Mouse (Mus musculus): ENCODE measurements at regions not wholly inside any gene's neighbourhood (a gene's known extent, or its start where the extent isn't known, plus 50 kb on each side); places are given as distances from the start of the nearest gene placed in this dataset.

- H3K27ac ChIP-seq (replicated peaks; ENCODE audit: low read depth, low read length) = no peak overlapping the region
- no peak overlapping the region for H3K9ac ChIP-seq (ENCODE audit: low read length)
- no peaks in the 10 kb centered on the region for H3K4me1 ChIP-seq (ENCODE audit: control insufficient read depth, insufficient read depth, low read length)
- ATAC-seq (ENCODE audit: insufficient number of reproducible peaks, low FRiP score, low TSS enrichment, low read depth) = no peak
- H3K27me3 ChIP-seq (ENCODE audit: control insufficient read depth, insufficient read depth, low read length) = no peaks in the 10 kb centered on the region
- no peak overlapping the region for H3K4me3 ChIP-seq (ENCODE audit: low read depth, low read length)
- 50% methylated on average over 2 of the region's 2 CpGs for WGBS
- no peaks in the 10 kb centered on the region for H3K9me3 ChIP-seq (ENCODE audit: control insufficient read depth, low read length)
- DNase-seq (ENCODE audit: low spot score) = no peak
- no peaks in the 10 kb centered on the region for H3K36me3 ChIP-seq (ENCODE audit: control insufficient read depth, insufficient read depth, low read length)
- no peak overlapping the region for H3K4me2 ChIP-seq (ENCODE audit: low read depth, severe bottlenecking)
These were observed 134.4 kb downstream of the Tmem161b start for GRCm38 (mm10) chr13:84356455-84356854.

- Histone ChIP-seq H3K9me3 (ENCODE audit: control insufficient read depth, low read length) (no peaks in the 10 kb centered on the region), H3K27ac (replicated peaks; ENCODE audit: low read depth, low read length) (no peak overlapping the region), H3K4me2 (ENCODE audit: low read depth, severe bottlenecking) (no peak overlapping the region), H3K4me1 (ENCODE audit: control insufficient read depth, insufficient read depth, low read length) (no peaks in the 10 kb centered on the region), H3K9ac (ENCODE audit: low read length) (no peak overlapping the region), H3K36me3 (ENCODE audit: control insufficient read depth, insufficient read depth, low read length) (no peaks in the 10 kb centered on the region), H3K4me3 (ENCODE audit: low read depth, low read length) (no peak overlapping the region), H3K27me3 (ENCODE audit: control insufficient read depth, insufficient read depth, low read length) (no peaks in the 10 kb centered on the region)
- ATAC-seq (ENCODE audit: insufficient number of reproducible peaks, low FRiP score, low TSS enrichment, low read depth) (no peak), DNase-seq (ENCODE audit: low spot score) (no peak)
- 92% methylated on average over 2 of the region's 2 CpGs for WGBS
These were observed 138.4 kb downstream of the Tmem161b start for GRCm38 (mm10) chr13:84360536-84360935.

- 87% methylated on average over 4 of the region's 4 CpGs for WGBS
- no peak overlapping the region for H3K27ac ChIP-seq (replicated peaks; ENCODE audit: low read depth, low read length)
- no peaks in the 10 kb centered on the region for H3K36me3 ChIP-seq (ENCODE audit: control insufficient read depth, insufficient read depth, low read length)
- no peaks in the 10 kb centered on the region for H3K4me1 ChIP-seq (ENCODE audit: control insufficient read depth, insufficient read depth, low read length)
- H3K4me2 ChIP-seq (ENCODE audit: low read depth, severe bottlenecking) = no peak overlapping the region
- no peak overlapping the region for H3K4me3 ChIP-seq (ENCODE audit: low read depth, low read length)
- ATAC-seq (ENCODE audit: insufficient number of reproducible peaks, low FRiP score, low TSS enrichment, low read depth) (no peak), DNase-seq (ENCODE audit: low spot score) (no peak)
- no peak overlapping the region for H3K9ac ChIP-seq (ENCODE audit: low read length)
- H3K9me3 ChIP-seq (ENCODE audit: control insufficient read depth, low read length) = no peaks in the 10 kb centered on the region
- H3K27me3 ChIP-seq (ENCODE audit: control insufficient read depth, insufficient read depth, low read length) = no peaks in the 10 kb centered on the region
These were observed 142.0 kb downstream of the Tmem161b start for GRCm38 (mm10) chr13:84364069-84364468.

GRCm38 (mm10) chr13:84365503-84365902 is 143.4 kb downstream of the Tmem161b start:
- H3K27ac ChIP-seq (replicated peaks; ENCODE audit: low read depth, low read length) = no peak overlapping the region
- DNase-seq (ENCODE audit: low spot score) (no peak), ATAC-seq (ENCODE audit: insufficient number of reproducible peaks, low FRiP score, low TSS enrichment, low read depth) (no peak)
- H3K4me2 ChIP-seq (ENCODE audit: low read depth, severe bottlenecking) = no peak overlapping the region
- H3K4me1 ChIP-seq (ENCODE audit: control insufficient read depth, insufficient read depth, low read length) = no peaks in the 10 kb centered on the region
- no peak overlapping the region for H3K4me3 ChIP-seq (ENCODE audit: low read depth, low read length)
- H3K9ac ChIP-seq (ENCODE audit: low read length) = no peak overlapping the region
- no peaks in the 10 kb centered on the region for H3K9me3 ChIP-seq (ENCODE audit: control insufficient read depth, low read length)
- no peaks in the 10 kb centered on the region for H3K36me3 ChIP-seq (ENCODE audit: control insufficient read depth, insufficient read depth, low read length)
- H3K27me3 ChIP-seq (ENCODE audit: control insufficient read depth, insufficient read depth, low read length) = no peaks in the 10 kb centered on the region

GRCm38 (mm10) chr13:84366017-84366416 is 143.9 kb downstream of the Tmem161b start:
- Histone ChIP-seq H3K9me3 (ENCODE audit: control insufficient read depth, low read length) (no peaks in the 10 kb centered on the region), H3K4me3 (ENCODE audit: low read depth, low read length) (no peak overlapping the region), H3K9ac (ENCODE audit: low read length) (no peak overlapping the region), H3K4me2 (ENCODE audit: low read depth, severe bottlenecking) (no peak overlapping the region), H3K36me3 (ENCODE audit: control insufficient read depth, insufficient read depth, low read length) (no peaks in the 10 kb centered on the region), H3K4me1 (ENCODE audit: control insufficient read depth, insufficient read depth, low read length) (no peaks in the 10 kb centered on the region), H3K27me3 (ENCODE audit: control insufficient read depth, insufficient read depth, low read length) (no peaks in the 10 kb centered on the region), H3K27ac (replicated peaks; ENCODE audit: low read depth, low read length) (no peak overlapping the region)
- ATAC-seq (ENCODE audit: insufficient number of reproducible peaks, low FRiP score, low TSS enrichment, low read depth) (no peak), DNase-seq (ENCODE audit: low spot score) (no peak)

- WGBS = 100% methylated on average over 1 of the region's 1 CpGs
These were observed 144.7 kb downstream of the Tmem161b start for GRCm38 (mm10) chr13:84366839-84367238.

GRCm38 (mm10) chr13:84368225-84368624 is 146.1 kb downstream of the Tmem161b start:
- Histone ChIP-seq H3K9me3 (ENCODE audit: control insufficient read depth, low read length) (no peaks in the 10 kb centered on the region), H3K4me2 (ENCODE audit: low read depth, severe bottlenecking) (no peak overlapping the region), H3K36me3 (ENCODE audit: control insufficient read depth, insufficient read depth, low read length) (no peaks in the 10 kb centered on the region), H3K9ac (ENCODE audit: low read length) (no peak overlapping the region), H3K4me1 (ENCODE audit: control insufficient read depth, insufficient read depth, low read length) (no peaks in the 10 kb centered on the region), H3K27me3 (ENCODE audit: control insufficient read depth, insufficient read depth, low read length) (no peaks in the 10 kb centered on the region), H3K4me3 (ENCODE audit: low read depth, low read length) (no peak overlapping the region), H3K27ac (replicated peaks; ENCODE audit: low read depth, low read length) (no peak overlapping the region)
- DNase-seq (ENCODE audit: low spot score) = no peak
- 86% methylated on average over 2 of the region's 2 CpGs for WGBS
- no peak for ATAC-seq (ENCODE audit: insufficient number of reproducible peaks, low FRiP score, low TSS enrichment, low read depth)

More at GRCm38 (mm10) chr13:84366839-84367238, 144.7 kb downstream of the Tmem161b start:
- ATAC-seq (ENCODE audit: insufficient number of reproducible peaks, low FRiP score, low TSS enrichment, low read depth) (no peak), DNase-seq (ENCODE audit: low spot score) (no peak)
- Histone ChIP-seq H3K27me3 (ENCODE audit: control insufficient read depth, insufficient read depth, low read length) (no peaks in the 10 kb centered on the region), H3K36me3 (ENCODE audit: control insufficient read depth, insufficient read depth, low read length) (no peaks in the 10 kb centered on the region), H3K9me3 (ENCODE audit: control insufficient read depth, low read length) (no peaks in the 10 kb centered on the region), H3K9ac (ENCODE audit: low read length) (no peak overlapping the region), H3K4me1 (ENCODE audit: control insufficient read depth, insufficient read depth, low read length) (no peaks in the 10 kb centered on the region), H3K4me3 (ENCODE audit: low read depth, low read length) (no peak overlapping the region), H3K4me2 (ENCODE audit: low read depth, severe bottlenecking) (no peak overlapping the region), H3K27ac (replicated peaks; ENCODE audit: low read depth, low read length) (no peak overlapping the region)

- H3K27ac ChIP-seq (replicated peaks; ENCODE audit: low read depth, low read length) = no peak overlapping the region
- H3K27me3 ChIP-seq (ENCODE audit: control insufficient read depth, insufficient read depth, low read length) = no peaks in the 10 kb centered on the region
- 88% methylated on average over 4 of the region's 4 CpGs for WGBS
- no peak overlapping the region for H3K9ac ChIP-seq (ENCODE audit: low read length)
- H3K36me3 ChIP-seq (ENCODE audit: control insufficient read depth, insufficient read depth, low read length) = no peaks in the 10 kb centered on the region
- DNase-seq (ENCODE audit: low spot score) (no peak), ATAC-seq (ENCODE audit: insufficient number of reproducible peaks, low FRiP score, low TSS enrichment, low read depth) (no peak)
- H3K4me2 ChIP-seq (ENCODE audit: low read depth, severe bottlenecking) = no peak overlapping the region
- no peaks in the 10 kb centered on the region for H3K4me1 ChIP-seq (ENCODE audit: control insufficient read depth, insufficient read depth, low read length)
- H3K4me3 ChIP-seq (ENCODE audit: low read depth, low read length) = no peak overlapping the region
- H3K9me3 ChIP-seq (ENCODE audit: control insufficient read depth, low read length) = no peaks in the 10 kb centered on the region
These were observed 152.7 kb downstream of the Tmem161b start for GRCm38 (mm10) chr13:84374711-84375257.

GRCm38 (mm10) chr13:84375941-84376340 is 153.8 kb downstream of the Tmem161b start:
- H3K4me3 ChIP-seq (ENCODE audit: low read depth, low read length) = no peak overlapping the region
- no peak overlapping the region for H3K9ac ChIP-seq (ENCODE audit: low read length)
- H3K4me1 ChIP-seq (ENCODE audit: control insufficient read depth, insufficient read depth, low read length) = no peaks in the 10 kb centered on the region
- ATAC-seq (ENCODE audit: insufficient number of reproducible peaks, low FRiP score, low TSS enrichment, low read depth) = no peak
- H3K9me3 ChIP-seq (ENCODE audit: control insufficient read depth, low read length) = no peaks in the 10 kb centered on the region
- no peaks in the 10 kb centered on the region for H3K36me3 ChIP-seq (ENCODE audit: control insufficient read depth, insufficient read depth, low read length)
- WGBS = 96% methylated on average over 4 of the region's 4 CpGs
- H3K4me2 ChIP-seq (ENCODE audit: low read depth, severe bottlenecking) = no peak overlapping the region
- no peak overlapping the region for H3K27ac ChIP-seq (replicated peaks; ENCODE audit: low read depth, low read length)
- no peaks in the 10 kb centered on the region for H3K27me3 ChIP-seq (ENCODE audit: control insufficient read depth, insufficient read depth, low read length)
- DNase-seq (ENCODE audit: low spot score) = no peak

Measured in limb, embryonic 11.5 days (tissue).